Mouse (Mus musculus) spleen, adult 2 months (tissue): Measurements from ENCODE around the gene 9130213A22Rik.

Experiments used
- CTCF ChIP-seq: fragments of 200-500 bp; IDR thresholded peaks from 2 replicates; pipeline ENCODE4 v1.5.1; 2011; ENCODE audit warnings: mild to moderate bottlenecking, inconsistent platforms; ENCODE audit not compliant: insufficient read depth, insufficient read length, insufficient replicate concordance; ENCODE audit errors: extremely low read depth
- POLR2A ChIP-seq: fragments of 200-500 bp; IDR thresholded peaks from 2 replicates; pipeline ENCODE4 v1.6.1; 2011; ENCODE audit warnings: low read depth, low read length, inconsistent platforms

GRCm38 (mm10) chr11:69151004-69151403 is 28.6 kb upstream of the 9130213A22Rik start:
- no peak for TF ChIP-seq CTCF
- no peak for TF ChIP-seq POLR2A
